Mouse (Mus musculus) limb, embryonic 14.5 days (tissue): ENCODE data around the gene Gart. TPM values are rescaled to one million over a fixed set of nuclear protein-coding genes. Genes with fewer than 3 reads are reported as not detected.

Source experiments
- ATAC-seq: fragments of 200-750 bp; cut with Nextera tagmentation; 2 replicates; pipeline ENCODE4 v1.8.0; 2017; ENCODE audit warnings: low read depth, moderate number of reproducible peaks, moderate TSS enrichment; ENCODE audit not compliant: low FRiP score
- DNase-seq: peaks from one replicate; pipeline ENCODE4 v3.0.0-alpha.2; 2015; ENCODE audit warnings: low spot score
- H3K27ac ChIP-seq: fragments of 300-500 bp; sonication (generic); replicated peaks from 2 replicates; pipeline ENCODE4 v1.5.1; 2014; ENCODE audit warnings: low read depth, mild to moderate bottlenecking, low read length, moderate library complexity, mixed read lengths
- H3K27me3 ChIP-seq: fragments of 300-500 bp; sonication (generic); 2 replicates; pipeline ENCODE4 v1.6.1; 2014; ENCODE audit warnings: low read length, mixed read lengths; ENCODE audit not compliant: control insufficient read depth, insufficient read depth
- H3K36me3 ChIP-seq: fragments of 300-500 bp; sonication (generic); 2 replicates; pipeline ENCODE4 v1.6.1; 2014; ENCODE audit warnings: mild to moderate bottlenecking, low read length, moderate library complexity, mixed read lengths; ENCODE audit not compliant: control insufficient read depth, insufficient read depth
- H3K4me1 ChIP-seq: fragments of 300-500 bp; sonication (generic); 2 replicates; pipeline ENCODE4 v1.6.1; 2014; ENCODE audit warnings: antibody characterized with exemption, low read length, mixed read lengths; ENCODE audit not compliant: control insufficient read depth, insufficient read depth
- H3K4me2 ChIP-seq: fragments of 300-500 bp; sonication (generic); replicated peaks from 2 replicates; pipeline ENCODE4 v1.6.1; 2014; ENCODE audit warnings: low read depth, mild to moderate bottlenecking, low read length, moderate library complexity; ENCODE audit not compliant: severe bottlenecking
- H3K4me3 ChIP-seq: fragments of 300-500 bp; sonication (generic); replicated peaks from 2 replicates; pipeline ENCODE4 v1.5.1; 2014; ENCODE audit warnings: low read length
- H3K9ac ChIP-seq: fragments of 300-500 bp; sonication (generic); 2 replicates; pipeline ENCODE4 v1.6.1; 2014; ENCODE audit warnings: mild to moderate bottlenecking, low read depth, low read length, moderate library complexity; ENCODE audit not compliant: severe bottlenecking
- H3K9me3 ChIP-seq: fragments of 300-500 bp; sonication (generic); 2 replicates; pipeline ENCODE4 v1.6.1; 2016; ENCODE audit warnings: low read length; ENCODE audit not compliant: control insufficient read depth
- POLR2A ChIP-seq: fragments of 200-500 bp; IDR thresholded peaks from 2 replicates; pipeline ENCODE4 v1.8.0; 2012; ENCODE audit warnings: inconsistent platforms, mild to moderate bottlenecking, moderate library complexity, borderline replicate concordance; ENCODE audit not compliant: insufficient read depth, insufficient read length; ENCODE audit errors: extremely low read depth
- WGBS: fragments of 180-500 bp; shearing (Covaris S2); extraction: QIAGEN DNeasy Blood & Tissue Kit; methylation state at CpG from one replicate; pipeline ENCODE4 v1.1.7; 2014; 5-methylcytosine and 5-hydroxymethylcytosine counted together
- polyA plus RNA-seq, 2 experiments: library from polyadenylated mRNA; depleted of rRNA in 1 of 2; stranded (reverse) in 1 of 2; unstranded in 1 of 2; fragments of >200 nt; fragmentation: Nextera tagmentation in 1 of 2; extraction: Ambion mirVana in 1 of 2; gene quantifications; 2 replicates each; pipeline versions ENCODE4 v1.2.1 to v1.2.3; 2012 to 2014

Gart gene
- polyA plus RNA-seq, 2 experiments: 64.5 to 89.6 TPM

GRCm38 (mm10) chr16:91611248-91611647, 35.5 kb downstream of the Gart start:
- Histone ChIP-seq H3K36me3 (no peaks in the 10 kb centered on the region), H3K27me3 (no peaks in the 10 kb centered on the region), H3K27ac (no peak overlapping the region), H3K4me1 (no peaks in the 10 kb centered on the region), H3K9me3 (no peaks in the 10 kb centered on the region), H3K4me2 (no peak overlapping the region), H3K4me3 (no peak overlapping the region), H3K9ac (no peak overlapping the region)
- TF ChIP-seq POLR2A: no peak
- 64% methylated on average over 11 of the region's 11 CpGs for WGBS
- DNase-seq: no peak
- no peak for ATAC-seq

- ATAC-seq: no peak
These were observed 37.1 kb downstream of the Gart start for GRCm38 (mm10) chr16:91609501-91610245.

GRCm38 (mm10) chr16:91606958-91607357, 39.8 kb downstream of the Gart start:
- H3K27me3 ChIP-seq: no peaks in the 10 kb centered on the region
- DNase-seq (no peak), ATAC-seq (no peak)
- no peak overlapping the region for H3K4me3 ChIP-seq
- H3K4me2 ChIP-seq: no peak overlapping the region
- 88% methylated on average over 8 of the region's 8 CpGs for WGBS
- no peak overlapping the region for H3K27ac ChIP-seq
- H3K36me3 ChIP-seq: no peaks in the 10 kb centered on the region
- no peaks in the 10 kb centered on the region for H3K9me3 ChIP-seq
- no peak for TF ChIP-seq POLR2A
- no peaks in the 10 kb centered on the region for H3K4me1 ChIP-seq
- H3K9ac ChIP-seq: no peak overlapping the region

More at GRCm38 (mm10) chr16:91609501-91610245, 37.1 kb downstream of the Gart start:
- no peak overlapping the region for H3K9ac ChIP-seq
- H3K4me1 ChIP-seq: no peaks in the 10 kb centered on the region
- H3K4me2 ChIP-seq: no peak overlapping the region
- TF ChIP-seq POLR2A: no peak
- no peak overlapping the region for H3K4me3 ChIP-seq
- DNase-seq: no peak
- no peaks in the 10 kb centered on the region for H3K9me3 ChIP-seq
- WGBS: 57% methylated on average over 9 of the region's 9 CpGs
- no peaks in the 10 kb centered on the region for H3K27me3 ChIP-seq
- no peak overlapping the region for H3K27ac ChIP-seq
- no peaks in the 10 kb centered on the region for H3K36me3 ChIP-seq

GRCm38 (mm10) chr16:91605156-91605555, 41.6 kb downstream of the Gart start:
- TF ChIP-seq POLR2A: no peak
- no peaks in the 10 kb centered on the region for H3K36me3 ChIP-seq
- no peak for DNase-seq
- no peaks in the 10 kb centered on the region for H3K27me3 ChIP-seq
- H3K9me3 ChIP-seq: no peaks in the 10 kb centered on the region
- H3K27ac ChIP-seq: no peak overlapping the region
- H3K4me3 ChIP-seq: no peak overlapping the region
- no peak overlapping the region for H3K9ac ChIP-seq
- no peaks in the 10 kb centered on the region for H3K4me1 ChIP-seq
- no peak for ATAC-seq
- no peak overlapping the region for H3K4me2 ChIP-seq
- WGBS: 55% methylated on average over 6 of the region's 6 CpGs

- no peak overlapping the region for H3K9ac ChIP-seq
- ATAC-seq: no peak
- no peaks in the 10 kb centered on the region for H3K27me3 ChIP-seq
- TF ChIP-seq POLR2A: no peak
- peaks cover 3% of the 10 kb centered on the region; the same call in 1 of the 2 replicates for H3K4me1 ChIP-seq
- H3K36me3 ChIP-seq: no peaks in the 10 kb centered on the region
- no peak for DNase-seq
- 38% methylated on average over 9 of the region's 9 CpGs for WGBS
- no peak overlapping the region for H3K4me3 ChIP-seq
- H3K27ac ChIP-seq: no peak overlapping the region
- H3K4me2 ChIP-seq: no peak overlapping the region
- no peaks in the 10 kb centered on the region for H3K9me3 ChIP-seq
These were observed 45.1 kb downstream of the Gart start for GRCm38 (mm10) chr16:91601693-91602092.

- ATAC-seq (no peak), DNase-seq (no peak)
- H3K4me2 ChIP-seq: no peak overlapping the region
- H3K4me3 ChIP-seq: no peak overlapping the region
- no peaks in the 10 kb centered on the region for H3K36me3 ChIP-seq
- no peaks in the 10 kb centered on the region for H3K9me3 ChIP-seq
- H3K9ac ChIP-seq: no peak overlapping the region
- no peak overlapping the region for H3K27ac ChIP-seq
- H3K27me3 ChIP-seq: no peaks in the 10 kb centered on the region
- WGBS: 42% methylated on average over 4 of the region's 4 CpGs
- no peak for TF ChIP-seq POLR2A
- peaks cover 3% of the 10 kb centered on the region; the same call in 1 of the 2 replicates for H3K4me1 ChIP-seq
These were observed 45.7 kb downstream of the Gart start for GRCm38 (mm10) chr16:91601081-91601480.
